Mouse (Mus musculus): ENCODE data around the gene Mrpl54. TPM values are rescaled to one million over a fixed set of nuclear protein-coding genes. Genes with fewer than 3 reads are reported as not detected.
A peak's percentile ranks its signal among the peaks of the same experiment; 100 is the strongest.
"Not testable (repeated sequence)": the region's sequence is repeated elsewhere in the genome, so short reads cannot be mapped to it uniquely, and the experiment has no call there.

Gene Mrpl54
- total RNA-seq, 2 experiments from 2014 or later: 85.7 to 89.6 TPM

DNA sequence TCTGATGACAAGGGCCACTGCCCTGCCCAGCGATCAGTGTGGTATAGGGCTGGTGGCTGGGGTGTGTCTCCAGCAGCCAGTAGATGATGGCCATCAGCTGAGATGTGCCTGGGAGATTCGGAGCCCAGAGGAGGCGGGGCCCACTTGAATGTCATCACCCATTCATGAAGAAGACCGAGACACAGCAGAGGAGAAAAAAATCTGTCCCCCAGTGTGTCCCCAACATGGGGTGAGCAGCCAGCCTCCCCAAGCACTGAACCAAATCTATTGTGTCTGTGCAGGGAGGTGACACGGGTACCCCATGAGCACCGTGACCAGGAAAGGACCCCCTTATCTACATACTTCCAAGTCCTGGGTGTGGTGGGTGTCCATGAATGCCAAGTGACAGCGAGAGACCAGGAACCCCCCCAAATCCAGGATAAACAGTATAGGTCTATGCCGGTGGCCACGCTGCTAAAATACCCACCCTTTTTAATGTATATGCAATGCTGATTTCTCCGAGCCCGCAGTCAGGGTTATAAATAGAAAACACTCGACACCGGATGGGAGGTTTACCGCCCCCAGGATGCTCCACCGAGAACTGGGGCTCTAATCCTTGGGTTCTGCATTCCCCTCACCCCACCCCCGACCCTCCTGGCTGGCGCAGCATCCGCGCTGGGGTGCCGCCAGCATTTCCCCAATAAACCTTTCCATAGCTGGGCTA is 36.8 kb downstream of the Mrpl54 start:
- no peak for DNase-seq

DNA sequence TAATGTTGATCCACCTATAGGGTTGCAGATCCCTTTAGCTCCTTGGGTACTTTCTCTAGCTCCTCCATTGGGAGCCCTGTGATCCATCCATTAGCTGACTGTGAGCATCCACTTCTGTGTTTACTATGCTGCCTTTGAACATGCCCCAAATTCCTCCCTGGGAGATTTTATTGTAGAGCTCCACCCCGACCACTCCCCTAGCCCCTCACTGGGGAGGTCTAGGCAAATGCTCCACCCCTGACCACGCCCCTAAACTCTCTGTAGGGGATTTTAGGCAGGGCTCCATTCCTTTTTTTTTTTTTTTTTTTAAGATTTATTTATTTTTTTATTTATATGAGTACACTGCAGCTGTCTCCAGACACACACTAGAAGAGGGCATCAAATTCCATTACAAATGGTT is 43.0 kb downstream of the Mrpl54 start:
- not testable (repeated sequence) for DNase-seq

DNA sequence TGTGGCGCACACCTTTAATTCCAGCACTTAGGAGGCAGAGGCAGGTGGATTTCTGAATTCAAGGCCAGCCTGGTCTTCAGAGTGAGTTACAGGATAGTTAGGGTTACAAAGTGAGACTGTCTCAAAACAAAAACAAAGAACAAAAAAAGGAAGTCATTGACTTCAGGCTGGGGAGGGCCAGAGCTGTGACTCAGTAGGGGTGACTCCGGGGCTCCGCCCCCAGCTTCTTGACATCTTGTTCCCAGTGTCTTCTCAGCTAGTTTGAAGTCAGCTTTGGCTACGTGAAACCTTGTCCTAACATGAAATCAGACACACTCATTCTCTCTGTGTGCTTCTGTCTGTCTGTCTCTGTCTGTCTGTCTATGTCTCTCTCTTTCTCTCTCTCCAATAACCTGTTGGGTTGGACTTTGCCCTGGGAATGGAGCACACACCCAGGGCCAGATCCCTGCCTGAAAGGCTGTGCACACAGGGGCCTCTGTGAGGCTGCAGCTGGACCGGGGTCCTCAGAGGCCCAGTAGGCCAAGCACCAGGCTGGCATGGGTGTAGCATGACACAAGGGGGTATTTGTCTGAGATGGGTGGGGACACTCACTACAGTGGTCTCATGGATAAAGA is 45.2 kb downstream of the Mrpl54 start:
- no peak for DNase-seq

DNA sequence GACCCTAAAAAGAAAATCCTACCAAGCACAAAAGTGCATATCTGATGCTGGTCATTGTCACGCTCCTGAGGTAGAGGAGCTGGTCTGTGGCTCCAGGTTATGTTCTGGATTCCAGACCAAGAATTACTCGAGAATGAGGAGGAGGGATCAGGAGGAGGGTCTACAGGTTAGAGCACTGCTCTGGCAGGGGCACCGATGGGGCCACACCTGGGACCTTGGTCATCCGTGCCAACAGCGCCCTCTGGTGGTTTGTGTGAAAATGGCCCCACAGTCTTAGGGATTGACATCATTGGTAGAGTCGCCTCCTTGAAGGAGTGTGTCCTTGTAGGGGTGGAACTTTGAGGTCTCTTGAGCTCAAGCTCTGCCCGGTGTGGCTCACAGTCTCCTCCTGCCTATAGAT is 48.8 kb downstream of the Mrpl54 start:
- peak; percentile 61 to 87 for DNase-seq

- DNase-seq: peak in 1 of 2 experiments; percentile 57
Measured at GRCm38 (mm10) chr10:81217267-81217666, 49.5 kb downstream of the Mrpl54 start.

GRCm38 (mm10) chr10:81216810-81217209 is 49.9 kb downstream of the Mrpl54 start:
- no peak for DNase-seq

- no peak for DNase-seq
Measured at GRCm38 (mm10) chr10:81216260-81216659, 50.5 kb downstream of the Mrpl54 start.

Small RNAs within 50 kb of the gene (microRNA-seq; reads per million reads assigned to microRNA genes)
- gene Mir3057: 31.5 to 47.5 reads per million in 2 experiments

Other genes with a start within 250 kb of the Mrpl54 start
- gene Diras1, start 241.3 kb downstream of the Mrpl54 start, total RNA-seq (2021): not detected
- 10 to 100 TPM; 12.8 to 14.2 TPM for gene Slc39a3, start 229.5 kb downstream of the Mrpl54 start, total RNA-seq (2021)
- gene Sgta, start 206.8 kb downstream of the Mrpl54 start, total RNA-seq (2021): 100 to 1,000 TPM in 1 of 2 experiments, 10 to 100 TPM in 1; 99.5 to 102 TPM
- 10 to 100 TPM; 12.8 to 14.8 TPM for gene Thop1, start 196.9 kb downstream of the Mrpl54 start, total RNA-seq (2021)
- under 1 TPM; 0.31 to 0.74 TPM for gene Creb3l3, start 168.1 kb downstream of the Mrpl54 start, total RNA-seq (2021)
- gene Map2k2, start 161.0 kb downstream of the Mrpl54 start, total RNA-seq (2021): 100 to 1,000 TPM; 118 to 132 TPM
- gene Zbtb7a, start 131.7 kb downstream of the Mrpl54 start, total RNA-seq (2021): 10 to 100 TPM; 33.8 to 34.9 TPM
- 10 to 100 TPM; 16.5 to 16.9 TPM for gene Pias4, start 99.0 kb downstream of the Mrpl54 start, total RNA-seq (2021)
- gene Eef2, start 90.3 kb downstream of the Mrpl54 start, total RNA-seq (2021): 1,000 to 10,000 TPM; 1,062 to 1,185 TPM
- gene Dapk3, start 83.9 kb downstream of the Mrpl54 start, total RNA-seq (2021): 10 to 100 TPM; 29.9 to 34.5 TPM
- gene 4930442H23Rik, start 83.1 kb downstream of the Mrpl54 start, total RNA-seq (2021): not detected
- 1 to 10 TPM; 7.1 to 8.8 TPM for gene Nmrk2, start 64.9 kb downstream of the Mrpl54 start, total RNA-seq (2021)
- not detected for gene Atcay, start 36.1 kb downstream of the Mrpl54 start, total RNA-seq (2021)
- 1 to 10 TPM; 2.3 to 2.5 TPM for gene Zfr2, start 33.8 kb downstream of the Mrpl54 start, total RNA-seq (2021)
- gene Matk, start 14.0 kb downstream of the Mrpl54 start, total RNA-seq (2021): under 1 TPM; 0.42 to 0.87 TPM
- gene Apba3, start within 50 bp of the Mrpl54 start, total RNA-seq (2021): 100 to 1,000 TPM in 1 of 2 experiments, 10 to 100 TPM in 1; 85.9 to 110 TPM
- under 1 TPM in 1 of 2 experiments, not detected in 1; 0.87 TPM for gene Tjp3, start 24.6 kb upstream of the Mrpl54 start, total RNA-seq (2021)
- gene Pip5k1c, start 26.0 kb upstream of the Mrpl54 start, total RNA-seq (2021): 10 to 100 TPM; 23.1 to 25.6 TPM
- 10 to 100 TPM; 14.6 to 15.8 TPM for gene Cactin, start 54.2 kb upstream of the Mrpl54 start, total RNA-seq (2021)
- gene Tbxa2r, start 61.8 kb upstream of the Mrpl54 start, total RNA-seq (2021): 1 to 10 TPM; 2.5 to 2.7 TPM
- 1 to 10 TPM; 3.4 to 4.7 TPM for gene Gipc3, start 76.3 kb upstream of the Mrpl54 start, total RNA-seq (2021)
- 10 to 100 TPM; 57.1 to 62.2 TPM for gene Hmg20b, start 83.5 kb upstream of the Mrpl54 start, total RNA-seq (2021)
- 10 to 100 TPM; 11.0 to 12.7 TPM for gene Mfsd12, start 90.6 kb upstream of the Mrpl54 start, total RNA-seq (2021)
- under 1 TPM; 0.45 to 0.51 TPM for gene 4930404N11Rik, start 98.9 kb upstream of the Mrpl54 start, total RNA-seq (2021)
- 10 to 100 TPM; 27.6 to 35.6 TPM for gene Fzr1, start 111.6 kb upstream of the Mrpl54 start, total RNA-seq (2021)
- 10 to 100 TPM; 49.9 to 59.6 TPM for gene Dohh, start 117.5 kb upstream of the Mrpl54 start, total RNA-seq (2021)
- 1 to 10 TPM in 1 of 2 experiments, under 1 TPM in 1; 0.65 to 2.3 TPM for gene Gm48551, start 117.5 kb upstream of the Mrpl54 start, total RNA-seq (2021)
- gene Gm48552, start 122.1 kb upstream of the Mrpl54 start, total RNA-seq (2021): under 1 TPM in 1 of 2 experiments, not detected in 1; 0.51 TPM
- 1 to 10 TPM; 1.9 to 2.2 TPM for gene Smim24, start 126.1 kb upstream of the Mrpl54 start, total RNA-seq (2021)
- 10 to 100 TPM; 91.0 to 93.4 TPM for gene Nfic, start 188.7 kb upstream of the Mrpl54 start, total RNA-seq (2021)
- gene Celf5, start 215.8 kb upstream of the Mrpl54 start, total RNA-seq (2021): under 1 TPM; 0.17 to 0.21 TPM
- 10 to 100 TPM; 61.9 to 64.3 TPM for gene Ncln, start 229.5 kb upstream of the Mrpl54 start, total RNA-seq (2021)
- 1 to 10 TPM; 1.2 to 2.8 TPM for gene S1pr4, start 233.2 kb upstream of the Mrpl54 start, total RNA-seq (2021)